Mouse (Mus musculus): ENCODE results near the gene Mrpl24. TPM values are rescaled to one million over a fixed set of nuclear protein-coding genes. Genes with fewer than 3 reads are reported as not detected.
"Not testable (repeated sequence)": the region's sequence is repeated elsewhere in the genome, so short reads cannot be mapped to it uniquely, and the experiment has no call there.

Gene Mrpl24
- polyA plus RNA-seq, 1 experiment, result 96.3 TPM

- no peaks in the 10 kb centered on the region for H3K27me3 ChIP-seq (ENCODE audit: control insufficient read depth, insufficient read depth, low read length)
- no peak overlapping the region for H3K27ac ChIP-seq (ENCODE audit: control insufficient read depth, insufficient read depth, low read depth, low read length)
- no peak overlapping the region for H3K4me3 ChIP-seq (ENCODE audit: control insufficient read depth, low read depth, low read length)
- peaks cover 2% of the 10 kb centered on the region for H3K4me1 ChIP-seq (ENCODE audit: control insufficient read depth, insufficient read depth, low read length)
- TF ChIP-seq CTCF (IDR thresholded peaks at IDR 0.05; ENCODE audit: control insufficient read depth, insufficient read depth, insufficient replicate concordance, low read depth, low read length), result no peak
- TF ChIP-seq POLR2A (IDR thresholded peaks at IDR 0.05; ENCODE audit: control insufficient read depth, low read depth, low read length), result no peak
- no peaks in the 10 kb centered on the region for H3K36me3 ChIP-seq (ENCODE audit: control insufficient read depth, insufficient read depth, low read length)
Observed at GRCm38 (mm10) chr3:87891481-87891880, 27.8 kb upstream of the Mrpl24 start.

GRCm38 (mm10) chr3:87893367-87893905 is 25.9 kb upstream of the Mrpl24 start:
- H3K27ac ChIP-seq (ENCODE audit: control insufficient read depth, insufficient read depth, low read depth, low read length), result no peak overlapping the region

GRCm38 (mm10) chr3:87899266-87899665 is 20.0 kb upstream of the Mrpl24 start:
- no peaks in the 10 kb centered on the region for H3K27me3 ChIP-seq (ENCODE audit: control insufficient read depth, insufficient read depth, low read length)
- H3K27ac ChIP-seq (ENCODE audit: control insufficient read depth, insufficient read depth, low read depth, low read length), result no peak overlapping the region
- TF ChIP-seq POLR2A (IDR thresholded peaks at IDR 0.05; ENCODE audit: control insufficient read depth, low read depth, low read length) (no peak), CTCF (IDR thresholded peaks at IDR 0.05; ENCODE audit: control insufficient read depth, insufficient read depth, insufficient replicate concordance, low read depth, low read length) (no peak)
- no peak overlapping the region for H3K4me3 ChIP-seq (ENCODE audit: control insufficient read depth, low read depth, low read length)
- no peaks in the 10 kb centered on the region for H3K4me1 ChIP-seq (ENCODE audit: control insufficient read depth, insufficient read depth, low read length)
- no peaks in the 10 kb centered on the region for H3K36me3 ChIP-seq (ENCODE audit: control insufficient read depth, insufficient read depth, low read length)

More at GRCm38 (mm10) chr3:87893367-87893905, 25.9 kb upstream of the Mrpl24 start:
- TF ChIP-seq POLR2A (IDR thresholded peaks at IDR 0.05; ENCODE audit: control insufficient read depth, low read depth, low read length) (no peak), CTCF (IDR thresholded peaks at IDR 0.05; ENCODE audit: control insufficient read depth, insufficient read depth, insufficient replicate concordance, low read depth, low read length) (no peak)
- no peaks in the 10 kb centered on the region for H3K27me3 ChIP-seq (ENCODE audit: control insufficient read depth, insufficient read depth, low read length)
- no peaks in the 10 kb centered on the region for H3K4me1 ChIP-seq (ENCODE audit: control insufficient read depth, insufficient read depth, low read length)
- no peak overlapping the region for H3K4me3 ChIP-seq (ENCODE audit: control insufficient read depth, low read depth, low read length)
- no peaks in the 10 kb centered on the region for H3K36me3 ChIP-seq (ENCODE audit: control insufficient read depth, insufficient read depth, low read length)

DNA sequence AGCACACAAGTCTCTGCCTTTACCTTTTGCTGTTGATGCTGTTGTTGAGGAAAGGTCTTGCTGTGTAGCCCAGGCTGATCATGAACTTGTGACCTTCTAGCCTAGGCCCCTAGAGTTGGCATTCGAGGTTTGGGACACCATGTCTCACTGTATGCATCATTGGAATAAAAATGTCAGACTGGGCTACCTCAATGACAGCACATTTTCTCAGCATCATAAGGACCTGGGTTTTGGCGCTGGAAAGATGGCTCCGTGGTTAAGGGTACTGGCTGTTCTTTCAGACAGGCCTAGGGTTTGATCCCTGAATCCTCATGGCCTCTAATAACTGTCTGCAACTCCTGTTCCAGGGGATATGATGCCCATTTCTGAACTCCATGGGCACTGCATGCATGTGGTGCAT is 19.5 kb upstream of the Mrpl24 start:
- Histone ChIP-seq H3K27me3 (ENCODE audit: control insufficient read depth, insufficient read depth, low read length) (no peaks in the 10 kb centered on the region), H3K4me1 (ENCODE audit: control insufficient read depth, insufficient read depth, low read length) (no peaks in the 10 kb centered on the region), H3K27ac (ENCODE audit: control insufficient read depth, insufficient read depth, low read depth, low read length) (no peak overlapping the region), H3K36me3 (ENCODE audit: control insufficient read depth, insufficient read depth, low read length) (no peaks in the 10 kb centered on the region), H3K4me3 (ENCODE audit: control insufficient read depth, low read depth, low read length) (no peak overlapping the region)
- no peak for TF ChIP-seq CTCF (IDR thresholded peaks at IDR 0.05; ENCODE audit: control insufficient read depth, insufficient read depth, insufficient replicate concordance, low read depth, low read length)
- TF ChIP-seq POLR2A (IDR thresholded peaks at IDR 0.05; ENCODE audit: control insufficient read depth, low read depth, low read length), result no peak

- Histone ChIP-seq H3K27me3 (ENCODE audit: control insufficient read depth, insufficient read depth, low read length) (no peaks in the 10 kb centered on the region), H3K36me3 (ENCODE audit: control insufficient read depth, insufficient read depth, low read length) (no peaks in the 10 kb centered on the region), H3K4me1 (ENCODE audit: control insufficient read depth, insufficient read depth, low read length) (peaks cover 2% of the 10 kb centered on the region; the same call in 1 of the 2 replicates), H3K4me3 (ENCODE audit: control insufficient read depth, low read depth, low read length) (no peak overlapping the region), H3K27ac (ENCODE audit: control insufficient read depth, insufficient read depth, low read depth, low read length) (no peak overlapping the region)
- TF ChIP-seq CTCF (IDR thresholded peaks at IDR 0.05; ENCODE audit: control insufficient read depth, insufficient read depth, insufficient replicate concordance, low read depth, low read length), result no peak
- no peak for TF ChIP-seq POLR2A (IDR thresholded peaks at IDR 0.05; ENCODE audit: control insufficient read depth, low read depth, low read length)
Observed at GRCm38 (mm10) chr3:87901036-87901624, 18.2 kb upstream of the Mrpl24 start.

GRCm38 (mm10) chr3:87901959-87902358 is 17.3 kb upstream of the Mrpl24 start:
- not testable (repeated sequence) for H3K4me3 ChIP-seq (ENCODE audit: control insufficient read depth, low read depth, low read length); H3K27ac ChIP-seq (ENCODE audit: control insufficient read depth, insufficient read depth, low read depth, low read length); H3K36me3 ChIP-seq (ENCODE audit: control insufficient read depth, insufficient read depth, low read length); H3K27me3 ChIP-seq (ENCODE audit: control insufficient read depth, insufficient read depth, low read length); H3K4me1 ChIP-seq (ENCODE audit: control insufficient read depth, insufficient read depth, low read length)

GRCm38 (mm10) chr3:87903821-87904220 is 15.5 kb upstream of the Mrpl24 start:
- Histone ChIP-seq H3K27me3 (ENCODE audit: control insufficient read depth, insufficient read depth, low read length) (no peaks in the 10 kb centered on the region), H3K4me3 (ENCODE audit: control insufficient read depth, low read depth, low read length) (no peak overlapping the region), H3K36me3 (ENCODE audit: control insufficient read depth, insufficient read depth, low read length) (no peaks in the 10 kb centered on the region), H3K4me1 (ENCODE audit: control insufficient read depth, insufficient read depth, low read length) (peaks cover 10% of the 10 kb centered on the region), H3K27ac (ENCODE audit: control insufficient read depth, insufficient read depth, low read depth, low read length) (no peak overlapping the region)
- TF ChIP-seq CTCF (IDR thresholded peaks at IDR 0.05; ENCODE audit: control insufficient read depth, insufficient read depth, insufficient replicate concordance, low read depth, low read length) (no peak), POLR2A (IDR thresholded peaks at IDR 0.05; ENCODE audit: control insufficient read depth, low read depth, low read length) (no peak)

Data from testis, adult 2 months (tissue).